Mouse (Mus musculus) cerebellum, postnatal 36 days (tissue): ENCODE measurements at regions not wholly inside any gene's neighbourhood (a gene's known extent, or its start where the extent isn't known, plus 50 kb on each side); places are given as distances from the start of the nearest gene placed in this dataset.
"Not testable (repeated sequence)": the region's sequence is repeated elsewhere in the genome, so short reads cannot be mapped to it uniquely, and the experiment has no call there.

Experiments
- DNase-seq, 2 experiments: peaks; one replicate each; pipeline ENCODE4 v3.0.0; 2021 to 2022; ENCODE audit warnings: mixed read lengths in 2 of 2

GRCm38 (mm10) chr14:61757086-61757822 is 150.0 kb downstream of the Kcnrg start:
- DNase-seq = peak; percentile 9 to 20

GRCm38 (mm10) chr14:61757823-61758175 is 150.5 kb downstream of the Kcnrg start:
- DNase-seq = no peak

- no peak for DNase-seq
These were observed 151.3 kb downstream of the Kcnrg start for GRCm38 (mm10) chr14:61758586-61758985.

- DNase-seq = not testable (repeated sequence)
These were observed 152.9 kb downstream of the Kcnrg start for GRCm38 (mm10) chr14:61760176-61760575.

GRCm38 (mm10) chr14:61762076-61762475 is 154.8 kb downstream of the Kcnrg start:
- no peak for DNase-seq

GRCm38 (mm10) chr14:61769881-61770280 is 162.6 kb downstream of the Kcnrg start:
- no peak for DNase-seq

GRCm38 (mm10) chr14:61774171-61774570 is 166.9 kb downstream of the Kcnrg start:
- no peak for DNase-seq

GRCm38 (mm10) chr14:61778618-61779017 is 171.4 kb downstream of the Kcnrg start:
- DNase-seq = no peak

- no peak for DNase-seq
These were observed 175.9 kb downstream of the Kcnrg start for GRCm38 (mm10) chr14:61783206-61783605.

GRCm38 (mm10) chr14:61784609-61785008 is 177.4 kb downstream of the Kcnrg start:
- DNase-seq = no peak

GRCm38 (mm10) chr14:61786031-61786430 is 178.8 kb downstream of the Kcnrg start:
- no peak for DNase-seq

- DNase-seq = no peak
These were observed 180.5 kb downstream of the Kcnrg start for GRCm38 (mm10) chr14:61787746-61788145.

- DNase-seq = peak in 1 of 2 experiments; percentile 9
These were observed 181.9 kb downstream of the Kcnrg start for GRCm38 (mm10) chr14:61788998-61789790.

GRCm38 (mm10) chr14:61795976-61796645 is 188.9 kb downstream of the Kcnrg start:
- no peak for DNase-seq

GRCm38 (mm10) chr14:61796671-61797070 is 189.4 kb downstream of the Kcnrg start:
- no peak for DNase-seq

GRCm38 (mm10) chr14:61803421-61803925 is 196.2 kb downstream of the Kcnrg start:
- no peak for DNase-seq

GRCm38 (mm10) chr14:61805433-61805832 is 198.2 kb downstream of the Kcnrg start:
- no peak for DNase-seq

GRCm38 (mm10) chr14:61808193-61808592 is 200.9 kb downstream of the Kcnrg start:
- no peak for DNase-seq

- no peak for DNase-seq
These were observed 202.6 kb downstream of the Kcnrg start for GRCm38 (mm10) chr14:61809716-61810437.

- no peak for DNase-seq
These were observed 203.6 kb downstream of the Kcnrg start for GRCm38 (mm10) chr14:61810836-61811235.

GRCm38 (mm10) chr14:61817711-61818110 is 210.5 kb downstream of the Kcnrg start:
- DNase-seq = no peak

- no peak for DNase-seq
These were observed 211.1 kb downstream of the Kcnrg start for GRCm38 (mm10) chr14:61818365-61818764.

- DNase-seq = no peak
These were observed 212.0 kb downstream of the Kcnrg start for GRCm38 (mm10) chr14:61819251-61819650.
